Mouse (Mus musculus) spleen, embryonic (tissue): ENCODE data around the gene Uap1l1.

ENCODE experiments used
- CTCF ChIA-PET: fragments of 350-600 bp; sonication (Branson Sonifier 250); formaldehyde crosslinking; loops from one replicate; lab custom pipeline; 2022; lab: Charles Lee

Gene Uap1l1

GRCm38 (mm10) chr2:25365091-25365761 is at the start of gene Uap1l1:
Gene Uap1l1, minus strand, starts transcription at chr2:25365682.
- CTCF ChIA-PET, result interaction anchor here (0.6 kb wide), 2 partner anchors 58 to 132 kb away, joined by 3 read pairs; partner anchors contain the start of gene Fut7

DNA sequence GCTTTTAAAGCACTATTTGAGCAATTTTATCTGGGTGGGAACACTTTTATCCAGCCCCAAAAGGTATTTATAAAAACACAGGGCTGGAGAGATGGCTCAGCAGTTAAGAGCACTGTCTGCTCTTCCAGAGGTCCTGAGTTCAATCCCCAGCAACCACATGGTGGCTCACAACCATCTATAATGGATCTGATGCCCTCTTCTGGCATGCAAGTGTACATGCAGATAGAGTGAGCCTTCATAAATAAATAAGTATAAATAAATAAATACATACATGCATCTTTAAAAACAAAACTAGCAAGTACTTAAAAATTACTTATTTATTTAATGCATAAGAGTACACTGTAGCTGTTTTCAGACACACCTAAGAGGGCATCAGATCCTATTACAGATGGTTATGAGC is 48.0 kb upstream of the Uap1l1 start:
- CTCF ChIA-PET, result interaction anchor here (0.6 kb wide), 1 partner anchor 1473 kb away, joined by 6 read pairs; no protein-coding TSS in a partner anchor

- CTCF ChIA-PET, result no interaction called here
Observed at GRCm38 (mm10) chr2:25408908-25409307, 43.4 kb upstream of the Uap1l1 start.

DNA sequence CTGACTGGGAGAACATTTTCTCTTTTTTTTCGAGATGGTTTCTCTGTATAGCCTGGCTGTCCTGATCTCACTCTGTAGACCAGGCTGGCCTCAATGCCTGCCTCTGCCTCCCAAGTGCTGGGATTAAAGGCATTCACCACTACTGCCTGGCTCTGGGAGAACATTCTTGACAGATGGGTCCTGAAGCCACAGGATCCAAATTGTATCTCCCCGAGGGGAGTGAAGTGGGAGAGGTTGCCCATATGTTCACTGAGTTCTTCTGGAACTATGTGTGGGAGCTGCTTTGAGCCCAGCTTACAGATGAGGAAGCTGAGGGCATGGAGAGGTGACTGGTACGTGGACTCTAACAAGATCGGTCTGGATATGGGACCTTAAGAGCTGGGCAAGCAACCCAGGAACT is 38.5 kb upstream of the Uap1l1 start:
- CTCF ChIA-PET, result no interaction called here

GRCm38 (mm10) chr2:25402972-25403601 is 37.6 kb upstream of the Uap1l1 start:
- CTCF ChIA-PET, result no interaction called here

DNA sequence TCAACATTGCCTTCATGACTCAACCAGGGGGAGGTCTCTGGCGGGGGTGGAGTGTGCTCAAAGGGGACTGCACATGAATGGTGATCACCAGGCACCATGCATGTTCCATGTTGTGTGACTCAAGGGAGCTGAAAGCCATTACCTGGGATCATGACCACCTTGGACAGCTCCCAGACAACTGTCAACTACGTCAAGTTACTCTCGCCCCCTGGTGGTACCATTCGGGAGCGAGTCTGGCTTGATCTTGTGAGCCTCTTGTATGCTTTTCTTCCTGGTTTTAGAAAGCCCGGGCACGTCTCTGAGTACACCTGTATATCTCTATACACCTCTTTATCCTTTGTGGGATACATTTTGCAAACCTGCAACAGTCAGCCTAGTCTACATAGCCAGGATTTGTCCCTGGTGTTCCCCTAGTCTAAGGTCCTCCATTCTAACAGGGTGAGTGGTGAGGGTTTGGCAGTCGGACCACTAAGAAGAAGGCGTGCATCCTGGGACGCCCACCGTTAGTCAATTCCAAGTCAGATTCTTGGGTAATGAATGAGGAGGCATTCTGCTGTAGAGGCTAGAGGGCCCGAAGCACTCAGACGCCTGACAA is 37.0 kb upstream of the Uap1l1 start:
- CTCF ChIA-PET, result no interaction called here

DNA sequence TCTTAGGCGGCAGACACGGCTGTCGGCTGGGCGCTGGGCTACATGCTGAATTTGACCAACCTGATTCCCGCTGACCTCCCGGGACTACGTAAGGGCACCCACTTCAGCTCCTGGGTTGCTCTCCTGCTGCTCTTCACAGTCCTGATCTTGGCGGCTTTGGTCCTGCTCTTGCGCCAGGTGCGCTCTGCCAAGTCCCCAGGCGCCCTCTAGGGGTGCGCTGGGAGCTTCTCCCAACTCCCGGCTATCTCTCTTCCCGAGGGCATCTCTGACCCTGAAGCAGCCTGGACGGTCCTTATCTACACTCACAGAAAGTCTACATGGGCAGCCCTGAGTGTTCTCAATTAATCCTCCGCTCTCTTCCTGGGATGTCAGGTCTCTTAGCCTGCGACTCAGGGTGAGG is 35.3 kb upstream of the Uap1l1 start:
- CTCF ChIA-PET, result interaction anchor here (0.5 to 0.9 kb wide), 3 partner anchors 19 to 23 kb away, joined by 3 to 4 read pairs (median 3); partner anchors contain the start of gene Fut7

- CTCF ChIA-PET, result interaction anchor here (0.5 to 0.9 kb wide), 2 partner anchors 19 to 23 kb away, joined by 3 to 4 read pairs; no protein-coding TSS in a partner anchor
Observed at GRCm38 (mm10) chr2:25400291-25400690, 34.8 kb upstream of the Uap1l1 start.

- CTCF ChIA-PET, result interaction anchor here (0.6 kb wide), 1 partner anchor 13 kb away, joined by 11 read pairs; no protein-coding TSS in a partner anchor
Observed at GRCm38 (mm10) chr2:25399051-25399450, 33.6 kb upstream of the Uap1l1 start, which contains the start of gene Npdc1. Gene Npdc1, plus strand, starts transcription at chr2:25399351.

- CTCF ChIA-PET, result no interaction called here
Observed at GRCm38 (mm10) chr2:25398065-25398464, 32.6 kb upstream of the Uap1l1 start.

GRCm38 (mm10) chr2:25397010-25397409 is 31.5 kb upstream of the Uap1l1 start:
- CTCF ChIA-PET, result interaction anchor here (0.5 kb wide), 2 partner anchors 29 to 277 kb away, joined by 3 to 10 read pairs; no protein-coding TSS in a partner anchor

- CTCF ChIA-PET, result interaction anchor here (0.5 kb wide), 2 partner anchors 29 to 277 kb away, joined by 3 to 10 read pairs; no protein-coding TSS in a partner anchor
Observed at GRCm38 (mm10) chr2:25396597-25396983, 31.1 kb upstream of the Uap1l1 start.

DNA sequence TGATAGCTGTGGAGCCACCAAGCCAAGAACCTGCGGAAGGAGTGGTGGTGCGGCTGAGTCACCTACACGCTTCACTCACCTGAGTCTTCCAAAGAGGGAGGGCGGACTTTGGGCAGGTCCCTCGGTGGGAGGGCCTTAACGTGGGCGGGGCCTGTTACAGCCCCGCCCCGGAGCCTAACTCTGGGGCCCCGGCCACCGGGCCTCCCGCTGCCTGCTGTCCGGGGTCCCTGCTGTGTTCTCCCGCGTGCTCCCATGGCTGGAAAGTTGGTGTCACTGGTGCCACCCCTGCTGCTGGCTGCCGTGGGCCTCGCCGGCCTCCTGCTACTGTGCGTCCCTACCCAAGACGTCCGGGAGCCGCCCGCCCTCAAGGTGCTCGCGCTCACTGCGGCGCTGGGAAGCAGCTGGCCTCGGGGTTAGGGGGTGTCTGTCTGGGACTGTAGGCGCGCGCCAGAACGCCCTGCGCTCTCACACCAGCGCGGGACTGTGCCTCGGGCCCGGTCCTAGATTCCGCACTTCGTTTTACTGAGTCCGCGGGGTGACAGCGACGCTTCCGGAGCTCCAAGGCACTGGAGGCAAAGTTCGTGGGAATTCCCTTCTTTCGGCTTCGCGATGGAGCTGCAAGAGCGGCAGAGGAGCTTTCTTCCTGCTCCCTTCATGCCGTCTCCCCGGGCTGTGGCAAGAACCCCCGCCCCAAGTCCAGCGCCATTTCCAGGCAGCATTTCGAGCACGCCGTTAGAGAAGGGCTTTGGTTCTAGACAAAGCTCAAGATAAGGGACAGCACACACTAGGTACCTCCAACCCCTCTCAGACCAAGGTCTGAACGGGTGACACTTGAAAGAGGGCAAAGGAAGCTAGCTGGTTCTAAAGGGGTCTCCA is 30.5 kb upstream of the Uap1l1 start, which contains the start of gene Entpd2:
TSS of gene Entpd2 (plus strand) at position 154 of the 876 bp plus-strand sequence.
- CTCF ChIA-PET, result interaction anchor here (0.5 kb wide), 1 partner anchor 276 kb away, joined by 10 read pairs; no protein-coding TSS in a partner anchor

DNA sequence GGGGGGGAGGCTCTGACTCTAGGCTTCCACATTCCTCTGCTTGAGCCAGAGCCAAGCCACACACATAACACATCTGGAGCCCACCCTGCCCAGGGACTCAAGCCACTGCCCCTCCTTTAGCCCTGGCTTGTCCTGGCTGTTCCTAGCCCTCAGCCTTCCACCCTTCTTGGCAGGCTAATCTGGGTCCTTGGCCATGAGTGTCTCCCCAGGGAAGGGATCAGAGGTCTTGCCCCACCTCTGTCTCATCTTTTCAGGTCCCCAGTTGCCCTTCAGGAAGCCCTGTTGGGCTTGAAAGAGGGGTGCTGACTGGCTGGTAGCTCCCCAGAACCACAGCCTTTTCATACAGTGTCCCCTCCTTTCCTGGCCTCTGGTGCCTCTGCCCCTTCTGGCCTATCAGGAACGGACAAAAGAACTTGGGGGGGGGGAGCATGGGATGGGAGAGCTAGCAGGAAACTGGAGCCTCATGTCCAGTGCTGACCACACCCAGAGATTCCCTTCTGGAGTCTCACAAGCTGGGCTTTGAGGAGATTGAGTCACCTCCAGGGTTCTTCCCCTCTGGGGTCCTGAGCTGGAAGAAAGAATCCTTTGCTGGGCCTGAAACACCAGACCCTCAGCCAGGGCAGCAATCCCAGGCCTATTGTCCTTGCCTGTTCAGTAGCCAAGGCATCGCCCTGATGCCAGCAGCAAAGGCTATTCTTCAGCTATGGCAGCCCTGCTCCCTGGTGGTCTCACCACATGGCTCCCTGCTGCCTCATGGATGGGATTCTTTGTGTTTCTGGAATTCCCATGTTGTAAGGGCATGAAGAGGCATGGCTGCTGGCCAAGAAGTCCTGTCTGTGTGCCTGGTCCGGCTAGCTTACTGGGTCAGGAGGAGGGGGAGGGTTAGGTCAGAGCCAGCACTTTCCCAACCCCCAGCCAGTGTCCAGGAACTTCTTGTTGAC is 29.1 kb upstream of the Uap1l1 start:
- CTCF ChIA-PET, result no interaction called here

GRCm38 (mm10) chr2:25391266-25391665 is 25.8 kb upstream of the Uap1l1 start:
- CTCF ChIA-PET, result no interaction called here

DNA sequence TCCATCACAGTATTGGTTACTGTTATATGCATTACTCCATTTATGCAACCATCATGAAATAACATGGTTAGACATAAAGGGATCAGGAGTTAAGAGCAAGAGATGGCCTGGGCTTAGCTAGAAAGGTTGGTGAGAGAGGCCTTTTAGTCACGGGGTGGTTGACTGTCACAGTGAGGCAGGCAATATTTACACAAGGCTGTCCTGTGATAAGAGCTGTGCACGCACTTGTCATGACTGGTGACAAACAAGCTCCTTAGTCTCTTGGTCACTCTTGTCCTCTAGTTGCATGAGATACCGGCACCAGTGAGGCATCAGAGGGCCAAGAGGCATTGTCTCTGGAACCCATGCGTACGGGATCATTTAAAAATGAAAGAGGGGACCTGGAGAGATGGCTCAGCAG is 19.0 kb upstream of the Uap1l1 start:
- CTCF ChIA-PET, result no interaction called here

DNA sequence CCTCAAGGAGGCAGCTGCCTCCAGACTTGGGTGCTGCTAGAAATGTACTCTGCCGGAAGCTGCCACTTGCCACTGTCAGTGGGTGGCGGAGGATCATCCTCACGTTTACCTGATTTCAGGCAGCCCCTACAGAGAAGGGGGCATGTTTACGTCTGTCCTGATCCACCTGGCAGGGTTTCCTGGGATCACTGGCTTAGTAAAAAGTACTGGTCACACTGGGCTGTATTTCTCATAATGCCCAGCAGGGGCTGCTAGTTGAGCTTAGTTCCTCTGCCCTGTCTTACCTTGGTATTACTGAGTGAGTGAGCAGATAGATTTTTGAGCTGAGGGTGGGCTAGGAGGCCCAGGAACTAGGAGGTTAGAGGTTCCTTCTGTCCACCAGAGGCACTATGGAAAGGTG is 11.1 kb upstream of the Uap1l1 start:
- CTCF ChIA-PET, result interaction anchor here (1.5 kb wide), 1 partner anchor 24 kb away, joined by 3 read pairs; no protein-coding TSS in a partner anchor

GRCm38 (mm10) chr2:25373431-25373830 is 7.9 kb upstream of the Uap1l1 start:
- CTCF ChIA-PET, result no interaction called here

DNA sequence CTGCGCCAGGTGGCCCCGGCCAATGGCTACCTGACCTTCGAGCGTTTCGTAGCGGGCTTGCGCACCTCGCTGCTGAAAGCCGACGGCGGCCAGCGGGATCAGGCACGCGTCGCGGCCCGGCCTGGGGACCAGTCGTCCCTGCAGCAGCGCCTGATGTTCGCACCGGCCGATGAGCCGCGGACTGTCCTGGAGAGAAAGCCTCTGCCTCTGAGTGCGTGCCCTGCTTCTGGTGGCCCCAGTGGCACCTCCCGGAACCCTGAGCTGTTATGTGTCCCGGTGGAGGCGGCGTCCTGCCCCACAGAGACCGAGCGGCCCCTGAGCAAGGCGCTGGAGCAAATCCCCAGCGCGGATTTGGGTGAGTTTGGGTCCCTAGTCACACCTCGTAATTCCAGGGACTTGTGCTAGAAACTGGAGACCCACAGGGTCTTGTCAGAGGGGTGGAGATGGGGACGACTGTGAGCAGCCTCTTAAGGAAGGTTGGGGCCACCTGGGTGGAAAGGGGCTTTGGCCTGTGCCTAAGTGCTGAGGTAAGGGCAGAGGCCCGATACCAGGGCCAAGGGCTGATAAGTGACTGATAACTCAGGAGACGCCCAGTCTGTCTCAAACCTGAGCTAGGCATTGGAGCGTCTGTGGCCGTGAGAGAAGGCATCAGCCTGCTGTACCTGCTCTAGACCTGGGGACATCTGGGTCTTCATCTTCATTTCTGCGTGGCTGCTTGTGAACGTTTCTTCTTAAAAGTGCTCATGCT is 7.3 kb upstream of the Uap1l1 start:
- CTCF ChIA-PET, result interaction anchor here (0.6 kb wide), 1 partner anchor 11 kb away, joined by 3 read pairs; no protein-coding TSS in a partner anchor
